Mouse (Mus musculus) intestine, embryonic 14.5 days (tissue): ENCODE results near the gene Aak1. TPM values are rescaled to one million over a fixed set of nuclear protein-coding genes. Genes with fewer than 3 reads are reported as not detected.

Source experiments
- ATAC-seq: fragments of 200-750 bp; cut with Nextera tagmentation; replicated peaks from 2 replicates; pipeline ENCODE4 v1.8.0; 2017; ENCODE audit warnings: low read depth, moderate number of reproducible peaks, moderate TSS enrichment, moderate library complexity; ENCODE audit not compliant: low FRiP score, low TSS enrichment
- DNase-seq: peaks from one replicate; pipeline ENCODE4 v3.0.0-alpha.2; 2018; ENCODE audit warnings: low spot score
- H3K27ac ChIP-seq: fragments of 300-500 bp; sonication (generic); 2 replicates; pipeline ENCODE4 v1.5.1; 2014; ENCODE audit warnings: low read depth, mild to moderate bottlenecking, control low read depth
- H3K27me3 ChIP-seq: fragments of 300-500 bp; sonication (generic); replicated peaks from 2 replicates; pipeline ENCODE4 v1.6.1; 2014; ENCODE audit warnings: low read length, control low read depth; ENCODE audit not compliant: control insufficient read depth, insufficient read depth
- H3K36me3 ChIP-seq: fragments of 300-500 bp; sonication (generic); 2 replicates; pipeline ENCODE4 v1.6.1; 2014; ENCODE audit warnings: low read length, control low read depth; ENCODE audit not compliant: control insufficient read depth, insufficient read depth
- H3K4me1 ChIP-seq: fragments of 300-500 bp; sonication (generic); replicated peaks from 2 replicates; pipeline ENCODE4 v1.6.1; 2014; ENCODE audit warnings: low read length, control low read depth, mixed read lengths; ENCODE audit not compliant: control insufficient read depth, insufficient read depth
- H3K4me2 ChIP-seq: fragments of 300-500 bp; sonication (generic); 2 replicates; pipeline ENCODE4 v1.6.1; 2014; ENCODE audit warnings: low read length
- H3K4me3 ChIP-seq: fragments of 300-500 bp; sonication (generic); 2 replicates; pipeline ENCODE4 v1.5.1; 2014; ENCODE audit warnings: low read depth, low read length, control low read depth, mixed read lengths
- H3K9ac ChIP-seq: fragments of 300-500 bp; sonication (generic); 2 replicates; pipeline ENCODE4 v1.6.1; 2014; ENCODE audit warnings: mild to moderate bottlenecking, low read length
- H3K9me3 ChIP-seq: fragments of 300-500 bp; sonication (generic); 2 replicates; pipeline ENCODE4 v1.6.1; 2016; ENCODE audit warnings: low read length, control low read depth; ENCODE audit not compliant: control insufficient read depth
- WGBS: fragments of 180-500 bp; shearing (Covaris S2); extraction: QIAGEN DNeasy Blood & Tissue Kit; methylation state at CpG from one replicate; pipeline ENCODE4 v1.1.7; 2014; 5-methylcytosine and 5-hydroxymethylcytosine counted together
- polyA plus RNA-seq: library from polyadenylated mRNA; unstranded; fragments of >200 nt; fragmentation: Nextera tagmentation; extraction: Ambion mirVana; gene quantifications from 2 replicates; pipeline ENCODE4 v1.2.1, GENCODE M21; 2014

Aak1 gene
- polyA plus RNA-seq, 1 experiment from 2014 or later: 14.0 TPM

DNA sequence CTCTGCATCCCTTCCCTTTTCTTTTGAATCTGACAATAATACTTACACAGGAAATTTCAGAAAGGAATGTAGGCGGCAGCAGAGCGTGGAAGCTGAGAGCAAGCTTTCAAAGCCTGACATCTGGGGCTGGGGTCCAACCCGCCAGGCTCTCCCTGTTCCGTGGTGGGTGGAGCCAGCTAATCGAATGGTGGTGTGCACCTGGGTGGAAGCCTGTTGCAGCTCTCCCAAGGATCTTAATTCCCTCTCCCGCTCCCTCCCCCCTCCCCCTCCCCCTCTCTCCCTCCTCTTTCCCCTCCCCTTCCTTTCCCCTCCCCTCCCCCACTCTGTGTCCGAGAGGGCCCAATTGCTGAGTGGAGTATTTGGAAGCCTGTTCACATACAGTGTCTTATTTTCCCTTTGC is 33.9 kb upstream of the Aak1 start:
- Histone ChIP-seq H3K4me3 (no peak overlapping the region), H3K9ac (no peak overlapping the region), H3K9me3 (no peaks in the 10 kb centered on the region), H3K27me3 (no peaks in the 10 kb centered on the region), H3K4me1 (peaks cover 6% of the 10 kb centered on the region; the same call in 1 of the 2 replicates), H3K36me3 (no peaks in the 10 kb centered on the region), H3K4me2 (peak overlapping the region; percentile 33), H3K27ac (0 out of 2 replicates have a peak overlapping the region, but pooled peaks have one; percentile 38)
- WGBS: 4% methylated on average over 7 of the region's 7 CpGs
- DNase-seq (no peak), ATAC-seq (no peak)

GRCm38 (mm10) chr6:86816586-86816985 is 32.7 kb upstream of the Aak1 start:
- 19% methylated on average over 8 of the region's 8 CpGs for WGBS
- no peaks in the 10 kb centered on the region for H3K9me3 ChIP-seq
- ATAC-seq (no peak), DNase-seq (peak; percentile 55)
- no peak overlapping the region for H3K4me2 ChIP-seq
- no peaks in the 10 kb centered on the region for H3K27me3 ChIP-seq
- no peak overlapping the region for H3K27ac ChIP-seq
- H3K4me1 ChIP-seq: peaks cover 6% of the 10 kb centered on the region; the same call in 1 of the 2 replicates
- no peak overlapping the region for H3K4me3 ChIP-seq
- no peak overlapping the region for H3K9ac ChIP-seq
- no peaks in the 10 kb centered on the region for H3K36me3 ChIP-seq

GRCm38 (mm10) chr6:86818914-86819313 is 30.4 kb upstream of the Aak1 start:
- Histone ChIP-seq H3K9me3 (no peaks in the 10 kb centered on the region), H3K36me3 (no peaks in the 10 kb centered on the region), H3K27me3 (no peaks in the 10 kb centered on the region), H3K4me1 (peaks cover 6% of the 10 kb centered on the region; the same call in 1 of the 2 replicates), H3K27ac (no peak overlapping the region), H3K9ac (no peak overlapping the region), H3K4me3 (no peak overlapping the region), H3K4me2 (no peak overlapping the region)
- no peak for DNase-seq
- 73% methylated on average over 4 of the region's 4 CpGs for WGBS
- no peak for ATAC-seq

DNA sequence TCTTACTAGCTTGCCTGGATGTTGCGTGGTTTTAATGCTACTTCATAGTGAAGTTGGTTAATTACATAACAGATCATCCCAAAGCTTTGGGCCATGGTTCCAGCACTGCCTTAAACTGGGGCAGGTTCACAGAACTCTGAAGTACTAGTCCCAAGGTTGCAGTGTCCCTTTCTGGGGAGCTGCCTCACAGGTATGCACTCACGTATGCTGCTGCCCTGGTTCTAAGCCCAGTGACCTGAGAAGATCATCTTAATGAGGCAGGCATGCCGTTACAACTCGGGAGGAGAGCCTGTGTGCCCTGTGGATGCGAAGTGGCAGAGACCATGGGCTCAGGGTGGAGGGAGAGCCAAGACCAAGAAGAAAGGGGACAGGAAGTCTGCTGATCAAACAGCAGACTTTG is 29.4 kb upstream of the Aak1 start:
- H3K27ac ChIP-seq: no peak overlapping the region
- H3K27me3 ChIP-seq: no peaks in the 10 kb centered on the region
- ATAC-seq (no peak), DNase-seq (no peak)
- no peak overlapping the region for H3K4me3 ChIP-seq
- H3K4me1 ChIP-seq: peaks cover 4% of the 10 kb centered on the region; the same call in 1 of the 2 replicates
- no peak overlapping the region for H3K4me2 ChIP-seq
- 78% methylated on average over 5 of the region's 5 CpGs for WGBS
- no peak overlapping the region for H3K9ac ChIP-seq
- H3K9me3 ChIP-seq: no peaks in the 10 kb centered on the region
- H3K36me3 ChIP-seq: no peaks in the 10 kb centered on the region

GRCm38 (mm10) chr6:86820690-86821089 is 28.6 kb upstream of the Aak1 start:
- no peak for DNase-seq
- Histone ChIP-seq H3K4me2 (no peak overlapping the region), H3K27me3 (no peaks in the 10 kb centered on the region), H3K4me3 (no peak overlapping the region), H3K36me3 (no peaks in the 10 kb centered on the region), H3K9ac (no peak overlapping the region), H3K4me1 (no peaks in the 10 kb centered on the region; the same call in 1 of the 2 replicates), H3K9me3 (no peaks in the 10 kb centered on the region), H3K27ac (no peak overlapping the region)
- ATAC-seq: no peak
- WGBS: 66% methylated on average over 7 of the region's 7 CpGs

GRCm38 (mm10) chr6:86822285-86823050 is 26.8 kb upstream of the Aak1 start:
- Histone ChIP-seq H3K4me1 (no peaks in the 10 kb centered on the region; the same call in 1 of the 2 replicates), H3K4me3 (peak overlapping the region; percentile 8), H3K36me3 (no peaks in the 10 kb centered on the region), H3K9ac (no peak overlapping the region), H3K4me2 (peak overlapping the region; percentile 43), H3K27me3 (no peaks in the 10 kb centered on the region), H3K9me3 (no peaks in the 10 kb centered on the region), H3K27ac (no peak overlapping the region)
- DNase-seq (no peak), ATAC-seq (peak; percentile 36; the same call in 1 of the 2 replicates)
- WGBS: 5% methylated on average over 19 of the region's 19 CpGs

GRCm38 (mm10) chr6:86823051-86823431 is 26.3 kb upstream of the Aak1 start:
- 28% methylated on average over 9 of the region's 9 CpGs for WGBS
- DNase-seq (no peak), ATAC-seq (no peak)
- Histone ChIP-seq H3K4me1 (no peaks in the 10 kb centered on the region; the same call in 1 of the 2 replicates), H3K36me3 (no peaks in the 10 kb centered on the region), H3K27ac (no peak overlapping the region), H3K4me2 (peak overlapping the region; percentile 43), H3K4me3 (no peak overlapping the region), H3K9ac (no peak overlapping the region), H3K27me3 (no peaks in the 10 kb centered on the region), H3K9me3 (no peaks in the 10 kb centered on the region)

DNA sequence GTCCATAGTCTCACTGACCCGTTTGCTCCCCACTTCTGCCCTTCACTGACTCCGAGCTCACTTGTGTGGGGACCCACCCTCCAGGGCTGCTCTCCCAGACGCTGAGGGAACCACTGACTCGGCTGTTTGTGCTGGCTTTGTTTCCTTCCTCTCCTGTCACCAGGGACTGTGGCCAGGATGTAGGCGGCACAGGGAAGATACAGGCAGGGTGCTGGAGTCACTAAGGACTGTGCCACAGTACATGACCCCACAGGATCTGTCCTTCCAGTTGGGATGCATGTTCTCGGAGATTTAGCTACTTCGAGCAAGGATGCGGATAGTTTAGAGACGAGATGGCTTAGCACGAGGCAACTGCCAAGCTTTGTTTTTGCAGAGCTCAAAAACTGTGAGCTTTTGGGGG is 25.5 kb upstream of the Aak1 start:
- no peak overlapping the region for H3K9ac ChIP-seq
- no peak overlapping the region for H3K4me3 ChIP-seq
- no peaks in the 10 kb centered on the region for H3K36me3 ChIP-seq
- DNase-seq: no peak
- ATAC-seq: no peak
- no peak overlapping the region for H3K27ac ChIP-seq
- WGBS: 42% methylated on average over 10 of the region's 10 CpGs
- no peaks in the 10 kb centered on the region for H3K27me3 ChIP-seq
- H3K9me3 ChIP-seq: no peaks in the 10 kb centered on the region
- H3K4me1 ChIP-seq: no peaks in the 10 kb centered on the region; the same call in 1 of the 2 replicates
- H3K4me2 ChIP-seq: no peak overlapping the region

DNA sequence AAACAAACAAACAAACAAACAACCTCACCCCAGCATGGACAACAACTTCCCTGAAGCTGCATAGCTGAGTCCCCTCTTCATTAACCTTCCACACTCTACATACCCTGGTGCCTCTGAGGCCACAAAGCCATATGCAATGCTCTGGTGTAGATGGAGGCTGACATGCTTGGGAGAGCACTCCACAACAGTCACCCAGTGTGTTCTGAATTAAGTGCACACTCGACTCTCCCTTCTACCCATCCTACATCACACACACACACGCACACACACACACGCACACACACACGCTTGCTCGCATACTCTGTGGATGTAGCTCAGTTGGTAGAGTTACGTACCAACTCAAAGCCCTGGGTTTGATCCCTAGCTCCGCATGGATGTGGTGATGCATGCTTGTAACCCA is 24.9 kb upstream of the Aak1 start:
- Histone ChIP-seq H3K27ac (no peak overlapping the region), H3K4me1 (no peaks in the 10 kb centered on the region; the same call in 1 of the 2 replicates), H3K9ac (no peak overlapping the region), H3K9me3 (no peaks in the 10 kb centered on the region), H3K27me3 (no peaks in the 10 kb centered on the region), H3K36me3 (no peaks in the 10 kb centered on the region), H3K4me2 (no peak overlapping the region), H3K4me3 (no peak overlapping the region)
- ATAC-seq (no peak), DNase-seq (no peak)
- 91% methylated on average over 7 of the region's 7 CpGs for WGBS
